Mouse (Mus musculus) limb, embryonic 14.5 days (tissue): ENCODE results near the gene Sgcd. TPM values are rescaled to one million over a fixed set of nuclear protein-coding genes. Genes with fewer than 3 reads are reported as not detected.
A peak's percentile ranks its signal among the peaks of the same experiment; 100 is the strongest.

ENCODE experiments used
- ATAC-seq: fragments of 200-750 bp; cut with Nextera tagmentation; 2 replicates; pipeline ENCODE4 v1.8.0; 2017; ENCODE audit warnings: low read depth, moderate number of reproducible peaks, moderate TSS enrichment; ENCODE audit not compliant: low FRiP score
- DNase-seq: peaks from one replicate; pipeline ENCODE4 v3.0.0-alpha.2; 2015; ENCODE audit warnings: low spot score
- H3K27ac ChIP-seq: fragments of 300-500 bp; sonication (generic); replicated peaks from 2 replicates; pipeline ENCODE4 v1.5.1; 2014; ENCODE audit warnings: low read depth, mild to moderate bottlenecking, low read length, moderate library complexity, mixed read lengths
- H3K27me3 ChIP-seq: fragments of 300-500 bp; sonication (generic); 2 replicates; pipeline ENCODE4 v1.6.1; 2014; ENCODE audit warnings: low read length, mixed read lengths; ENCODE audit not compliant: control insufficient read depth, insufficient read depth
- H3K36me3 ChIP-seq: fragments of 300-500 bp; sonication (generic); 2 replicates; pipeline ENCODE4 v1.6.1; 2014; ENCODE audit warnings: mild to moderate bottlenecking, low read length, moderate library complexity, mixed read lengths; ENCODE audit not compliant: control insufficient read depth, insufficient read depth
- H3K4me1 ChIP-seq: fragments of 300-500 bp; sonication (generic); 2 replicates; pipeline ENCODE4 v1.6.1; 2014; ENCODE audit warnings: antibody characterized with exemption, low read length, mixed read lengths; ENCODE audit not compliant: control insufficient read depth, insufficient read depth
- H3K4me2 ChIP-seq: fragments of 300-500 bp; sonication (generic); replicated peaks from 2 replicates; pipeline ENCODE4 v1.6.1; 2014; ENCODE audit warnings: low read depth, mild to moderate bottlenecking, low read length, moderate library complexity; ENCODE audit not compliant: severe bottlenecking
- H3K4me3 ChIP-seq: fragments of 300-500 bp; sonication (generic); replicated peaks from 2 replicates; pipeline ENCODE4 v1.5.1; 2014; ENCODE audit warnings: low read length
- H3K9ac ChIP-seq: fragments of 300-500 bp; sonication (generic); 2 replicates; pipeline ENCODE4 v1.6.1; 2014; ENCODE audit warnings: mild to moderate bottlenecking, low read depth, low read length, moderate library complexity; ENCODE audit not compliant: severe bottlenecking
- H3K9me3 ChIP-seq: fragments of 300-500 bp; sonication (generic); 2 replicates; pipeline ENCODE4 v1.6.1; 2016; ENCODE audit warnings: low read length; ENCODE audit not compliant: control insufficient read depth
- POLR2A ChIP-seq: fragments of 200-500 bp; IDR thresholded peaks from 2 replicates; pipeline ENCODE4 v1.8.0; 2012; ENCODE audit warnings: inconsistent platforms, mild to moderate bottlenecking, moderate library complexity, borderline replicate concordance; ENCODE audit not compliant: insufficient read depth, insufficient read length; ENCODE audit errors: extremely low read depth
- WGBS: fragments of 180-500 bp; shearing (Covaris S2); extraction: QIAGEN DNeasy Blood & Tissue Kit; methylation state at CpG from one replicate; pipeline ENCODE4 v1.1.7; 2014; 5-methylcytosine and 5-hydroxymethylcytosine counted together
- polyA plus RNA-seq, 2 experiments: library from polyadenylated mRNA; depleted of rRNA in 1 of 2; stranded (reverse) in 1 of 2; unstranded in 1 of 2; fragments of >200 nt; fragmentation: Nextera tagmentation in 1 of 2; extraction: Ambion mirVana in 1 of 2; gene quantifications; 2 replicates each; pipeline versions ENCODE4 v1.2.1 to v1.2.3; 2012 to 2014

Gene Sgcd
- polyA plus RNA-seq, 2 experiments = 9.4 to 14.3 TPM

- no peaks in the 10 kb centered on the region for H3K36me3 ChIP-seq
- no peak for TF ChIP-seq POLR2A
- no peaks in the 10 kb centered on the region for H3K9me3 ChIP-seq
- ATAC-seq (no peak), DNase-seq (no peak)
- no peaks in the 10 kb centered on the region for H3K27me3 ChIP-seq
- H3K4me2 ChIP-seq = no peak overlapping the region
- H3K9ac ChIP-seq = no peak overlapping the region
- no peaks in the 10 kb centered on the region for H3K4me1 ChIP-seq
- no peak overlapping the region for H3K27ac ChIP-seq
- no peak overlapping the region for H3K4me3 ChIP-seq
- 87% methylated on average over 1 of the region's 1 CpGs for WGBS
Observed at GRCm38 (mm10) chr11:47129166-47129565, 859.6 kb downstream of the Sgcd start.

- DNase-seq (no peak), ATAC-seq (no peak)
- no peak overlapping the region for H3K4me3 ChIP-seq
- WGBS = 90% methylated on average over 3 of the region's 3 CpGs
- H3K4me2 ChIP-seq = no peak overlapping the region
- H3K27ac ChIP-seq = no peak overlapping the region
- no peaks in the 10 kb centered on the region for H3K27me3 ChIP-seq
- TF ChIP-seq POLR2A = no peak
- no peaks in the 10 kb centered on the region for H3K36me3 ChIP-seq
- H3K9ac ChIP-seq = no peak overlapping the region
- H3K9me3 ChIP-seq = no peaks in the 10 kb centered on the region
- H3K4me1 ChIP-seq = no peaks in the 10 kb centered on the region
Observed at GRCm38 (mm10) chr11:47128331-47128730, 860.4 kb downstream of the Sgcd start.

- ATAC-seq = no peak
Observed at GRCm38 (mm10) chr11:47120874-47121273, 867.9 kb downstream of the Sgcd start.

GRCm38 (mm10) chr11:47117896-47118295, 870.9 kb downstream of the Sgcd start:
- peak; percentile 44; the same call in 1 of the 2 replicates for ATAC-seq
- TF ChIP-seq POLR2A = no peak
- Histone ChIP-seq H3K4me2 (no peak overlapping the region), H3K4me1 (0 out of 2 replicates have a peak, but pooled peaks cover 8% of the 10 kb centered on the region), H3K9me3 (no peaks in the 10 kb centered on the region), H3K36me3 (no peaks in the 10 kb centered on the region), H3K27ac (no peak overlapping the region), H3K4me3 (no peak overlapping the region), H3K27me3 (no peaks in the 10 kb centered on the region), H3K9ac (no peak overlapping the region)
- 41% methylated on average over 2 of the region's 2 CpGs for WGBS
- DNase-seq = no peak

More at GRCm38 (mm10) chr11:47120874-47121273, 867.9 kb downstream of the Sgcd start:
- Histone ChIP-seq H3K36me3 (no peaks in the 10 kb centered on the region), H3K27ac (no peak overlapping the region), H3K4me1 (0 out of 2 replicates have a peak, but pooled peaks cover 6% of the 10 kb centered on the region), H3K4me3 (no peak overlapping the region), H3K9ac (no peak overlapping the region), H3K4me2 (no peak overlapping the region), H3K9me3 (no peaks in the 10 kb centered on the region), H3K27me3 (no peaks in the 10 kb centered on the region)
- DNase-seq = no peak
- 69% methylated on average over 1 of the region's 1 CpGs for WGBS
- TF ChIP-seq POLR2A = no peak

- no peak for TF ChIP-seq POLR2A
- Histone ChIP-seq H3K27ac (no peak overlapping the region), H3K4me1 (0 out of 2 replicates have a peak, but pooled peaks cover 8% of the 10 kb centered on the region), H3K36me3 (no peaks in the 10 kb centered on the region), H3K4me2 (no peak overlapping the region), H3K27me3 (no peaks in the 10 kb centered on the region), H3K4me3 (no peak overlapping the region), H3K9me3 (no peaks in the 10 kb centered on the region), H3K9ac (no peak overlapping the region)
- no peak for ATAC-seq
- no peak for DNase-seq
- 90% methylated on average over 4 of the region's 4 CpGs for WGBS
Observed at GRCm38 (mm10) chr11:47114366-47114765, 874.4 kb downstream of the Sgcd start.

GRCm38 (mm10) chr11:47113081-47113480, 875.7 kb downstream of the Sgcd start:
- Histone ChIP-seq H3K4me3 (no peak overlapping the region), H3K4me2 (no peak overlapping the region), H3K27ac (no peak overlapping the region), H3K36me3 (no peaks in the 10 kb centered on the region), H3K4me1 (0 out of 2 replicates have a peak, but pooled peaks cover 3% of the 10 kb centered on the region), H3K9ac (no peak overlapping the region), H3K9me3 (no peaks in the 10 kb centered on the region), H3K27me3 (no peaks in the 10 kb centered on the region)
- peak; percentile 13 for DNase-seq
- no peak for TF ChIP-seq POLR2A
- WGBS = 6% methylated on average over 5 of the region's 5 CpGs
- ATAC-seq = no peak
